Mouse (Mus musculus) testis, adult 2 months (tissue): ENCODE measurements around the gene Pard3. TPM values are rescaled to one million over a fixed set of nuclear protein-coding genes. Genes with fewer than 3 reads are reported as not detected.

Source experiments
- H3K27ac ChIP-seq: fragments of 200-500 bp; 2 replicates; pipeline ENCODE4 v1.5.1; 2012; ENCODE audit warnings: low read depth, low read length; ENCODE audit not compliant: control insufficient read depth, insufficient read depth
- H3K27me3 ChIP-seq: fragments of 200-500 bp; 2 replicates; pipeline ENCODE4 v1.6.1; 2012; ENCODE audit warnings: mild to moderate bottlenecking, low read length, moderate library complexity; ENCODE audit not compliant: control insufficient read depth, insufficient read depth
- H3K36me3 ChIP-seq: fragments of 200-500 bp; 2 replicates; pipeline ENCODE4 v1.6.1; 2012; ENCODE audit warnings: mild to moderate bottlenecking, low read length; ENCODE audit not compliant: control insufficient read depth, insufficient read depth
- H3K4me1 ChIP-seq: fragments of 200-500 bp; 2 replicates; pipeline ENCODE4 v1.6.1; 2012; ENCODE audit warnings: low read length; ENCODE audit not compliant: control insufficient read depth, insufficient read depth
- H3K4me3 ChIP-seq: fragments of 200-500 bp; 2 replicates; pipeline ENCODE4 v1.5.1; 2012; ENCODE audit warnings: low read depth, mild to moderate bottlenecking, low read length, moderate library complexity, mixed read lengths; ENCODE audit not compliant: control insufficient read depth
- CTCF ChIP-seq: fragments of 200-500 bp; IDR thresholded peaks from 2 replicates; pipeline ENCODE4 v1.5.1; 2012; ENCODE audit warnings: low read depth, mild to moderate bottlenecking, inconsistent platforms, low read length, moderate library complexity; ENCODE audit not compliant: control insufficient read depth, insufficient read depth, insufficient replicate concordance
- POLR2A ChIP-seq: fragments of 200-500 bp; IDR thresholded peaks from 2 replicates; pipeline ENCODE4 v1.6.1; 2012; ENCODE audit warnings: low read depth, mild to moderate bottlenecking, inconsistent platforms, low read length, moderate library complexity; ENCODE audit not compliant: control insufficient read depth
- polyA plus RNA-seq: library from polyadenylated mRNA; depleted of rRNA; stranded (reverse); fragments of >200 nt; gene quantifications from 2 replicates; pipeline ENCODE4 v1.2.3, GENCODE M21; 2012

Pard3 gene
- polyA plus RNA-seq, 1 experiment, result 4.1 TPM

DNA sequence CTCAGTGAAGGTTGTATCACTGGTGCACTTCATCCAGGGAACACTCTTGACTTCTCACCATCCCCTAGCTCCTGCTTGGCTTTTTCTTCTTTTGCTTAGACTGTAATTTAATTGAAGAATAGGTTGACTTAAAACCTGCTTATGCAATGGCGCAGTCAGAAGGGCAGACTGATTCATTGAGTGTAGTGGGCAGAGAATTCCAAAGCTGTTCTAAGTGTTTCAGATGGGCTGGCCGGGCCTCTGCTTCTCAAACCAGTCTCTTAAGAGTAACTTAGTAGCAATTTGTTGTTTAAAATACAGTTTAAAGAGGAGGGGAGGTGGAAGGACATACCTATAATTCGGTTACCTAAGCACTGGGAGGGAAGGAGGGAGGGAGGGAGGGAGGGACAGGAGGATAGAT, 5.0 kb downstream of the Pard3 start:
- Histone ChIP-seq H3K27me3 (no peaks in the 10 kb centered on the region), H3K36me3 (no peaks in the 10 kb centered on the region), H3K4me3 (no peak overlapping the region), H3K27ac (no peak overlapping the region), H3K4me1 (peaks cover 9% of the 10 kb centered on the region)
- no peak for TF ChIP-seq CTCF
- TF ChIP-seq POLR2A, result no peak

DNA sequence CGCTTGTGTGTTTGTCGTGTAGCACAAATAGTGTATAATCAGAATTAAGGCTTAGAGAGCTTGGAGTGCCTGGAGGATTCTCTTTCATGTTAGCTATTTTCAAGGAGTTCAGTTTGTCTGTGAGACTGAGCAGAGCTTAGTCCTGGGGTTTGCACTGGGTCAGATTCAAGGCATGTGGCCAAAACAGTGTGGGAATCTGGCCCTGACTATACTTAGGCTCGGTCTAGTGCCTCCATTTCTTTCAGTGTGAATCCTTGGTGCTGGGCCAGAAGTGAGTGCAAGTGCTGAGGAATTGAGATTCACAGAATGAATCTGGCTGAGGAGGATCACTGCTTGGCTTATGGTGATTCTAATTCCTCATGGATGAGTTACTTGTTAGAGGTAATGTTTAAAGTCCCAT, 6.5 kb downstream of the Pard3 start:
- Histone ChIP-seq H3K27me3 (no peaks in the 10 kb centered on the region), H3K4me1 (no peaks in the 10 kb centered on the region), H3K27ac (no peak overlapping the region), H3K36me3 (no peaks in the 10 kb centered on the region), H3K4me3 (no peak overlapping the region)
- TF ChIP-seq CTCF (no peak), POLR2A (no peak)

DNA sequence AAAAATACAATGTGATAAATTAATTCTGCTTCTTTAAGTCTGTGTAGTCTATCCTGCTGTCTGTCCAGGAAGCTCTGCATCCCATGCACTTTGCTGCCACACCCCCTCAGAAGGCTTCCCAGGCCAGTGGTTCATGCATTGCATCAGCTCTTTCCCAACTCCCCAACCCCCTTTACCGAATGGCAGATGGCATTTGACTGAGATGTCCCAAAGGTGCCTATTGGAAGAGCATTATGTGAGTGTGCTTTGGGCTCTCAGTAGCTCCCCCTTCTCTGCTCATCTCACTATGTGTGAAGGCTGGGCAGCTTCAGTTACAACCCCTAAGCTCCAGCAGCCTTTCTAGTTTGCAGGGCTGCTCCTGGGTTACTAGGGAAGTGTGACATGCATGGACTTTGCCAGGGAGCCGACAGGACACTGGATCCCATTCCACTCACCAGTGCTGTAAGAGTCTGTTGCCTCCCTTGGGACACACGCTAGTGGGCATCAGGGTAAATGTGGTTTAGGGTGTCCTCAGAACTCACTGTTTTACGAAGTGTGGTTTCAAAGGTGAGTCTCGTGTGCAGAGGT, 9.4 kb downstream of the Pard3 start:
- no peaks in the 10 kb centered on the region for H3K36me3 ChIP-seq
- no peaks in the 10 kb centered on the region for H3K4me1 ChIP-seq
- H3K27me3 ChIP-seq, result no peaks in the 10 kb centered on the region
- no peak overlapping the region for H3K4me3 ChIP-seq
- TF ChIP-seq CTCF, result no peak
- TF ChIP-seq POLR2A, result no peak
- H3K27ac ChIP-seq, result no peak overlapping the region

DNA sequence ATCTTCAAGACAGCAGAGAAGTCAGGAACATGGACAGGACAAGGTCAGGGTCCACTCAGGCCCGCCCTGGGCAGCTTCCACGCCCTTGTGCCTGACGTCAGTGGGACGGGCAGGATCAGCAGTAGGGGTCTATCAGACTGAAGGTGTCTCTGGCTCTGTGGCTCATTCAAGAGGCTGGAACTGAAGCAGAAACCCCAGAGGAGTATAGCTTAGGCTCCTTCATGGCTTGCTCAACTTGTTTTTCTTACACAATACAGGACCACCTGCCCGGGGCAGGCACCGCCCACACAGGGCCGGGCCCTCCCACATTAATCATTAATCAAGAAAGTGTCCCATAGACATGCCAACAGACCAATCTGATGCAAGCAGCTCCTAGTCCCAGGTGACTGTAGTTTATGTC, 12.8 kb downstream of the Pard3 start:
- Histone ChIP-seq H3K27me3 (no peaks in the 10 kb centered on the region), H3K4me3 (no peak overlapping the region), H3K27ac (no peak overlapping the region), H3K36me3 (no peaks in the 10 kb centered on the region), H3K4me1 (peaks cover 2% of the 10 kb centered on the region; the same call in 1 of the 2 replicates)
- no peak for TF ChIP-seq CTCF
- TF ChIP-seq POLR2A, result no peak

DNA sequence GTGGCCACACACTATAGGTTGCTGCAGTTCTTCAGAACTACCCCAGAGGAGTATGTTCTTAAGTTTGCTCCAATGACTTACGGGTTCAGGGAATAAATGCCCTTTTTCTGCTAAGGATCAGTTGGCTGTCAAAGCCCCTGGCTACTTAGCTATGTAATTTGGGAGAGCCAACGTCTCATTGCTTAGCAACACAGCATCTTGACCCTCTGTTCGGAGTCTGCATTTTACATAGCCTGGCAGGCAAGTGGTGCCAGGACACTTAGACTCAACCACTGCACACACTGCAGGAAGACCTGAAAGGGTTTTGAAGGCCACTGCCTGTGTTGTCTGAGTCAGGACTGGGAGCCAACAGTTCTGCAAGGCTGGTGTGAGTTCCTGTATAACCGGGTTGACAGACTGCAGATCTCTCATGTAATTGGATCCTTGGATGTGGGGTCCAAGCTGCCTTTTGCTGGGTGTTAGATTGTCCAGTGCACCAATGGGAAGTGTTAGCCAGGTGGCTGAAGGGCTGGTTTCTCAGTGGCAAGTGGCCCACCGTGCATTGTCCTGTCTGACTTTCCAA, 15.6 kb downstream of the Pard3 start:
- H3K27me3 ChIP-seq, result no peaks in the 10 kb centered on the region
- no peak overlapping the region for H3K4me3 ChIP-seq
- peaks cover 2% of the 10 kb centered on the region; the same call in 1 of the 2 replicates for H3K4me1 ChIP-seq
- TF ChIP-seq CTCF (no peak), POLR2A (no peak)
- H3K36me3 ChIP-seq, result no peaks in the 10 kb centered on the region
- no peak overlapping the region for H3K27ac ChIP-seq

DNA sequence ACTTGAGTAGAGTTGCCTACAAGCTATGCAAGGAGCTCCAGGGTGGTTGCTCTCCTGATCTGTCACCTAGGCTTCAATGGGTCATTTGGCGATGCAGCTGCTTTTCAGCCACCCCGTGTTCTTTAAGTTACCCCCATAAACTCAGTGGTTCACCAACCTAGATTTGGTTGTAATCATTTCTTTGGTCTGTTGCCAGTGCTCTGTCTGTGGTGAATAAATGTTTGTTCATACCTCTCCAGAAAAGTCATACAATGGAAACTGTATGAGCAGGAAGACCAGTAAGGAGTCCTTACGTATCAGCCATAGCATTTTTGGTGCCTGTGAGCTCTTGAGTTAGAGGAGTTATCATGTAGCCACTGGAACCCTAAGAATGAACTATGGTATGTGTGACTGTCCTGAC, 17.6 kb downstream of the Pard3 start:
- Histone ChIP-seq H3K4me3 (no peak overlapping the region), H3K4me1 (peaks cover 2% of the 10 kb centered on the region; the same call in 1 of the 2 replicates), H3K36me3 (no peaks in the 10 kb centered on the region), H3K27ac (no peak overlapping the region), H3K27me3 (no peaks in the 10 kb centered on the region)
- no peak for TF ChIP-seq POLR2A
- TF ChIP-seq CTCF, result no peak

DNA sequence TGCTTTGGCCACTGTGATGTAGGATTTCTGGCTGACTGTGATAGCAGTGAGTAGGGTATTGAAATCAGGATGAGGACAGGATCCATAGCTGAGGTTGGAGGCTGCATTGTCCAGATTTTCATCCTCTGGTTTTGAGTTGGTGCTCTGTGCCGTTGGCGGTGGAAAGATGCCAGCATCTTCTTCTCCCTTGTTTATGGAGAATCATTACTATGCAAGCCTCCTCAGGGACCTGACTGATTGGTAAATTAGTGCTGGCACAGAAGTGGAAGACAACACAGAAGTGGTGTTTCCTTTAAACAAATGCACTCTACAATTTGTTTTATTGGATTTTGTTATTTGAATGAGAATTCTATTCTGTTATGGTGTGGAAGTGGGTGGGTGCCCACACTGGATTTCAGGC, 18.8 kb downstream of the Pard3 start:
- Histone ChIP-seq H3K4me1 (peaks cover 2% of the 10 kb centered on the region; the same call in 1 of the 2 replicates), H3K27me3 (no peaks in the 10 kb centered on the region), H3K36me3 (no peaks in the 10 kb centered on the region), H3K27ac (no peak overlapping the region), H3K4me3 (no peak overlapping the region)
- TF ChIP-seq CTCF (no peak), POLR2A (no peak)
